Mouse (Mus musculus): ENCODE measurements around the gene Dnaaf3.
A peak's percentile ranks its signal among the peaks of the same experiment; 100 is the strongest.
"Not testable (repeated sequence)": the region's sequence is repeated elsewhere in the genome, so short reads cannot be mapped to it uniquely, and the experiment has no call there.

Gene Dnaaf3

GRCm38 (mm10) chr7:4532005-4532729, at the start of gene Dnaaf3:
Dnaaf3 (minus strand) TSS chr7:4532453.
- DNase-seq (ENCODE audit: low spot score): no peak

GRCm38 (mm10) chr7:4581481-4581880, 49.2 kb upstream of the Dnaaf3 start:
- not testable (repeated sequence) for DNase-seq (ENCODE audit: low spot score)

GRCm38 (mm10) chr7:4572361-4572760, 40.1 kb upstream of the Dnaaf3 start:
- DNase-seq (ENCODE audit: low spot score): not testable (repeated sequence)

DNA sequence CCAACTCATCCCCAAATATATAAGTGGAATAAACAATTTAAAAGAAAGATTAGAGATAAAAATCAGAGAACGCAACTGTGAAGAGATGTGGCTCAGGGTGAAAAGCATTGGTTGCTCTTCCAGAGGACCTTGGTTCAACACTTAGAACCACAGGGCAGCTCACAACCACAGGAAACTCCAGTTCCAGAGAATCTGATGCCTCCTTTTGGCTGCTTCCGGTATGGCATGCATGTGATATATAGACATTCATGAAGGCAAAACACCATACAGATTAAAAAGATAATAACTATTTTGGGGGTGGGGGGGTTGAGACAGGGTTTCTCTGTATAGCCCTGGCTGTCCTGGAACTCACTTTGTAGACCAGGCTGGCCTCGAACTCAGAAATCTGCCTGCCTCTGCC, 30.4 kb upstream of the Dnaaf3 start:
- DNase-seq (ENCODE audit: low spot score): no peak

DNA sequence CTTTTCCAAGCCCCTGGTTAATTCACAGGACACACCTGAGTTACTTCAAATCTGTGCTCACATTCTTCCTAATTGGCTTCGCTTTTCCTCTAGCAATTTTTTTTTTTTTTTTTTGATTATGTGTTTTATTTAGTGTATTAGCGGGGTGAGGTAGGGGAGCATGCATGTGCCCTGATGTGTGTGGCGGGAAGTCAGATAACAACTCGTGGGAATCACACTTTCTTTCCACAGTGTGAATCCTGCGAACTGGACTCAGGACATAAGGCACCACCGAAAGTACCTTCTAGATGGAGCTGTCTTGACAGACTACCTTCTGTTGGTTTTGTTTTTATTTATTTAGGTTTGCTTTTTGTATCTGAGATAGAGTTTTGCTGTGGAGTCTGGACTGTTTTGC, 24.9 kb upstream of the Dnaaf3 start:
- DNase-seq (ENCODE audit: low spot score): no peak

DNA sequence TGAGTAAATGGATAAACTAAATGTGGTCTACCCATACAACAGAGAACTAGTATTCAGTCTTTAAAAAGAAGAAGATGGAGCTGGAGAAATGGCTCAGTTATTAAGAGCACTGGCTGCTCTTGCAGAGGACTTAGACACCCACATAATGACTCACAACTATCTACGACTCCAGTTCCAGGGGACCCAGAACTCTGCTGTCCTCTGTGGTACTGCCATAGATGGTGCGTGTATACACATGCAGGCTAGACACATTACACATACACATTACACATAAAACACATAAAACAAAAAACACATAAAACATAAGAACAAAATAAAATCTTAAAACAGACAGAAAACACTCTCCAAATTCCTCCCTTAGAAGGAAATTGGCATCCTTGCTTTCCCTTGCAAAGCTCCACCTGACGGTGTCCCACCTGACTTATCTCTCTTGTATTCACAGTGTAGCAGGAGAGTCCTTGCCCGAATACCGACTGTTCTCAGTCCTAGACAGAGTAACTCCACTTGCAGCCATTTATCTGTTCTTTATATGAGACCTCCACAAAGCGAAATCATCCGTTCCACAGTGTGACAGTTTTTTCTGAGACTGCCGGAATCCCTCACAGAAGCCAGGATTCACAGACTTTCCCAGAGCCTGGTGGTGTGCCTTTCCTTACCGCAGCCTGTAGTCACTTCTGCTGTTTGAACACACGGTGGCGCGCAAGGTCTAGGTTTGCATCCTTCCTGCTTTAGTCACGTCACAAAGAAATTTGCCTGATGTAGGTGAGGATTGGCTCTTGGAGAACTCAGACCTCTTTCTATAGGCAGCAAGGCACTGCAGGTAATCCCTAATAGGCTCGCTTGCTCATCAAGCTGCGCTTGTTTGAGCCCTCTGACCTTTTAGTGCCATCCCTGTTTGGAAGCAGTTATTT, 24.3 kb upstream of the Dnaaf3 start:
- peak; percentile 51 for DNase-seq (ENCODE audit: low spot score)

DNA sequence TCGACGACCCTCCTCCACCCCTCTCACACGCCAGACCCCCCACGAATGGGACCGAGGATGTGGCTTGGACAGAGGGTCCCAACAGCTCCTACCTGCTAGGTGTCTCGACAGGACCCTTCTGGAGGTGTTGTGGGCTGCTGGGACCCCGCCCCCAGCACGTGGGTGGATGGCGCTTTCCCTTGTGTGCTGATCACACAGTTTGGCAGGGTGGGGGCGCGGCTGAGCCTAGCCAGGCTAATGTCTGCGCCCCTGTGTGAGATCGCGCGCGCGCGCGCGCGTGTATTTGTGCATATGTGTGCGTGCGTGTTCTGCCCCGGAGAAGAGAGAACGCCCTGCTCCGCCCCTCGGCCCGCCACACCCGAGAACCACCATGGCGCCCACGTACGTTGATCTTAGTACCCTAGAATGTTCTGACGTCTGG, 15.0 kb upstream of the Dnaaf3 start, which contains the start of gene Syt5:
TSS of gene Syt5 (minus strand) at position 321 of the 421 bp plus-strand sequence.
- DNase-seq (ENCODE audit: low spot score): no peak

DNA sequence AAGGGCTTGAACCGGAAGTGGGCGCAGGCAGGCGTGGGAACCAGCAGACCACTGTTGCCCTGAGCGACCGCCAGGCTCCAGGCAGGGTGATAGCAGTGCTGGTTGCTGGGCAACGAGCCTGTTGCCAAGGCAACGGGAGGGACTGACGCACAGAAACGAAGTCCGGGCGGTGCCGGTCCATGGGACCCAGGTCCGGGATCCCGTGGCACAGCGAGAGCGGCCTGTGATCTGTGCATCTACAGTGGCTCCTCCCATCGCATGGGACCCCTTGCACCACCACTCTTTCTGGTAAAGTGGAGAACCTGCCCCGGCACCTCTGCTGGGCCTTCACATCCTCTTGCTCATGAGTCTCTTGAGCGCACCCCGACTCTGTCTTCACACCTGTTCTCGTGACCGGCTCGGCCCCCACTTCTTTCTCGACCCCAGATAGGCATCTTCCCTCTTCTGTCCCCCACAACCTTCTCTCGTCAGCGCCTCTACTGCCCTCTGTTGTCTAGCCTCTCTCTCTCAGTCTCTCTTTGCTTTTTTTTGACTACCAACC, 14.4 kb upstream of the Dnaaf3 start:
- DNase-seq (ENCODE audit: low spot score): no peak

DNA sequence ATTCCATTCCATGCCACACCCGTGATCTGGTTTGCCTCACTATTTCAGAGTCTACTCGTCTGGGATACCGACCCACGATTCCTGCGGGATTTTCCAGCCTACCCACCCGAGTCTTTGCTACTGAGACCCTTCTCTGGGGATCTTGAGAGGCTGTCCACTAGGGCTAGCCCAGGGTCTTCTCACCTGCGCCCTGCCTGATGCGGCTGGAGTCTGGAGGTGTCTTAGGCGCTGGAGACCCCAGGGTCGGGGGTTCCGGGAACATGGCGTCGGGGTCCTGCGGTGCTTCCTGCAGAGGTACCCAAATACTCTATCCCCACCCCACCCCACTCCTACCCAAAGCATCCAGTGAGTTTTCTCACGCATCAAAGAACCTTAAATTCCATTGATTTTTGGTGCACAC, 13.8 kb upstream of the Dnaaf3 start:
- DNase-seq (ENCODE audit: low spot score): no peak

GRCm38 (mm10) chr7:4542013-4542412, 9.8 kb upstream of the Dnaaf3 start:
- DNase-seq (ENCODE audit: low spot score): no peak

DNA sequence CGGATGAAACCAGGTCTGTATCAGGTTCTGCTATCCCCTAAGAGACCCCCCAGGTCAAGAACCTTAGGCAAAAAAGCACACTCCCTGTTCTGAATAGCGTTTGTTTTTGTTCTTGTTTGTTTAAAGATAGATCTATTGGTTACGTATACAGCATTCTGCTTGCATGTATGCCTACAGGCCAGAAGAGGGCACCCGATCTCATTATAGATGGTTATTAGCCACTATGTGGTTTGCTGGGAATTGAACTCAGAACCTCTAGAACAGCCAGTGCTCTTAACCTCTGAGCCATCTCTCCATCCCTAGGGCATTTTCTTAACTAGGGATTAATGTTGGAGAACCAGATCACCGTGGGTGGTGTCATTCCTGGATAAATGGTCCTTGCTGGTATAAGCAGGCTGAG, 9.1 kb upstream of the Dnaaf3 start:
- no peak for DNase-seq (ENCODE audit: low spot score)

- no peak for DNase-seq (ENCODE audit: low spot score)
Measured at GRCm38 (mm10) chr7:4539019-4539418, 6.8 kb upstream of the Dnaaf3 start.

DNA sequence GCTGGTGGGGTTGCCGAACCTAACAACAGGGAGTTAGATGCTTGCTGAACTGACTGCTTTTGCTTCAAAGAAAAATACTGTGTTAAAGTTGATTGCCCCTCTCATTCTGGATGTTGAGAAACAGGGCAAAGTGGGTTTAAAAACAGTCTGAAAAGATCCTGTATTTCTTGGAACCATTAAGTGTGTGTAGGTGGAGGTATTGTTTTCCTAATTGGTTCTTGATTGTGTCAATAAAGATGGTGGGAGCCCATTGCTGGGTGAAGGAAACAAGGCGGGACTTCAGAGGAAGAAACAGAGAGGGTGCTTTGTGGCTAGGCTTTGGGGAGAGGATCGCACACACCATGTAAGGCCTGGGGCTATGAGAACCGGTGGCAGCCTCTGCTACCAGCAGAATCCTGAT, 4.9 kb upstream of the Dnaaf3 start:
- no peak for DNase-seq (ENCODE audit: low spot score)

- DNase-seq (ENCODE audit: low spot score): no peak
Measured at GRCm38 (mm10) chr7:4536369-4536768, 4.1 kb upstream of the Dnaaf3 start.

DNA sequence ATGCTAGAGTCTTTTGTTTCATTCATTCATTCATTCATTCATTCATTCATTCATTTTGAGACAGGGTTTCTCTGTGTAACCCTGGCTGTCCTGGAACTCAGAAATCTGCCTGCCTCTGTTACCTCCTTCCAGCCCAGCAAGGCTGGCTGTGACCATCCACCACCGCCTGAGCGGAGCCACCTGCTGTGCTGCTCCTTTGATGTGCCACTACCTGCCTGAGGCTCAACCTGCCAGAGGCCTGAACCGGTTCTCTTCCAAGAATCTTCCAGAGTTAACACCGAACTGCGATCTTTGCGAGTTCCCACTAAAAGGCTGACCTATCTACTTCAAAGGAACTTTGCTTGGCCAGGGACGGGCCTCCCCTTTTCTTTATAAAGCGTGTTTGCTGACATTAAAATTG, 2.1 kb downstream of the Dnaaf3 start:
- DNase-seq (ENCODE audit: low spot score): not testable (repeated sequence)

DNA sequence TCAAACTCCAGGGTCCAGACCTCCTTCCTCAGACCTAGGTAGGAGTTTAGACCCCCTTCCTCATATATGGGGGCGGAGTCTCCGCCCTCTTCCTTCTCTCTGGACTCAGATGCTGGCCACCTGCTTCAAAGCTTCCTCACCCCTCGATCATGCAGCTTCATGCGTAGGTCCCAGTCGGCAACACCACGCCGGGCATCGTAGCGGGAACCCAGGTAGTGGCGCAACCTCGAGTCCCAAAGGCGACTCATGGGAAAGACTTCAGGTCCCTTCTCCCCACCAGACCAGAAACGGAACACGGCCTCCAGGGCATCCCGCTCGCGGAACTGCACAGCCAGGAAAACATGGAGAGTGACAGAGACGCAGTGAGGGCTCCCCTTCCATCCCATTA, 5.0 kb downstream of the Dnaaf3 start:
- no peak for DNase-seq (ENCODE audit: low spot score)

GRCm38 (mm10) chr7:4526341-4527301, 5.6 kb downstream of the Dnaaf3 start:
- DNase-seq (ENCODE audit: low spot score): peak; percentile 70

- DNase-seq (ENCODE audit: low spot score): peak; percentile 46
Measured at GRCm38 (mm10) chr7:4524212-4524922, 7.9 kb downstream of the Dnaaf3 start, which contains the start of gene Tnni3. Tnni3 (minus strand) TSS chr7:4524229.

DNA sequence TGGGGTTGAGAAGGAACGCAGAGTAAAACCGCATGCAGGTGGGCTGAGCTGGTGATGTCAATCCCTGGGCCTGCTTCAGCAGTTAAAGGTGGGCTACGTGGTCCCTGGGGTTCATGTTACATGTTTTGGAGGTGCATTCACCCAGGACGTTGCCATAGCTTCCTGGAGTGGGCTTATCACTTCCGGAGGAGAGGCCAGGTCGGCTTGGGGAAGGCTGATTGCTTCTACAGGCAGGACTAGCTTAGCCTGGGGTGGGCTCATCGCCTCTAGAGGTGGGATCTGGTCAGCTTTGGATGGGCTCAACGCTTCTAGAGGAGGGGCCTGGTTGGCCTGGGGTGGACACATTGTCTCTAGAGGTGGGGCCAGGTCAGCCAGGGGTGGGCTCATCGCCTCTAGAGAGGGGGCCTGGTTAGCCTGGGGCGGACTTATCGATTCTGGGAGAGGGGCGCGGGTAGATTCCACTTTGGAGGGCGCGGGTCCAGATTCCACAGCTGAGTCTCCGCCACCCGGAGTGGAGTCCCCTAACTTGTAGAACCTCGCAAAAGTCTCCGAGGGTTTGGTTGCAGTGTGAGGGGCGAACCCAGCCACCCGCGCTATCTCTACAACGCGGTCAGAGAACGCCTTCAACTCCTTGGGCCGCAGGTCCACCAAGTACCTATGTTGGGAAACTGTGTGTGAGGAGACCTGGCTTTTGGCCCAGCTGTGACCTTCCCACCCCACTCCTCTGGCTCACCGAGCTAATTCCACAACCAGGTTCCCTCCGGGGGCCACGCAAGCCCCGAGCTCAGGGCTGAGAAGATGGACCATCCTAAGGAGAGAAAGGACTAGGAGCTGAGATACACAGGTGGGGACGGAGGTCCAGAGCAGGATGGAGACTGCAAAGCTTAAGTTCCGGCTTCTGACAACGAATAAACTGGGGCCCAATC, 8.8 kb downstream of the Dnaaf3 start:
- DNase-seq (ENCODE audit: low spot score): no peak

DNA sequence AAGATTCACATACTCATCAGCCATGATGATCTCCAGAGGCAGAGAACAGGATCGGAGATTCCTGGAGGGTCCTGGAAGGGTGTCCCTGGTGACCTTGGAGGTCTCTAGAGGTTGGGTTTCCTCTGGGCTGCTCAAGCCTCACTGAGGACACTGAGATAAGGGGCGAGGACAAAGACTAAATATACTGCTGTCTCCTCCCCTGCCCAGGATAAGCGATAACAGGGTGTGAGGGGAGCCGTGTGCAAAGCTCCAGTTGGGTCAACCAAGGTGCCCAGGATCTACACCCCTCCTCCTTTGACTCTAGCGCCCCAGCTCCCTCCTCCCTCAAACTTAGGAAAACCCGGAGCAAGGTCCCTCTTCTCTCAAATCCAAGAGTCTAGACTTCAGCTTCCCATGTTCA, 10.0 kb downstream of the Dnaaf3 start:
- DNase-seq (ENCODE audit: low spot score): no peak
